Mouse (Mus musculus): ENCODE measurements at regions not wholly inside any gene's neighbourhood (a gene's known extent, or its start where the extent isn't known, plus 50 kb on each side); places are given as distances from the start of the nearest gene placed in this dataset.

GRCm38 (mm10) chr4:137189058-137189457, 88.2 kb upstream of the Wnt4 start:
- TF ChIP-seq POLR2A (IDR thresholded peaks at IDR 0.05; ENCODE audit: low read depth, low read length) (no peak), CTCF (IDR thresholded peaks at IDR 0.05; ENCODE audit: extremely low read depth, insufficient read depth, insufficient read length, insufficient replicate concordance) (no peak)

All from spleen, adult 2 months (tissue).